Mouse (Mus musculus): ENCODE measurements at regions not wholly inside any gene's neighbourhood (a gene's known extent, or its start where the extent isn't known, plus 50 kb on each side); places are given as distances from the start of the nearest gene placed in this dataset.
A peak's percentile ranks its signal among the peaks of the same experiment; 100 is the strongest.

GRCm38 (mm10) chr13:71174335-71174734, 332.7 kb upstream of the Adamts16 start:
- Histone ChIP-seq H3K4me1 (replicated peaks) (no peaks in the 10 kb centered on the region), H3K4me3 (no peak overlapping the region), H3K9ac (no peak overlapping the region), H3K27me3 (no peaks in the 10 kb centered on the region), H3K4me2 (no peak overlapping the region), H3K36me3 (no peaks in the 10 kb centered on the region), H3K9me3 (no peaks in the 10 kb centered on the region), H3K27ac (replicated peaks) (no peak overlapping the region)
- no peak for ATAC-seq (ENCODE audit: low read depth)

- H3K36me3 ChIP-seq, result no peaks in the 10 kb centered on the region
- 41% methylated on average over 3 of the region's 3 CpGs for WGBS
- H3K27ac ChIP-seq (replicated peaks), result no peak overlapping the region
- H3K4me1 ChIP-seq (replicated peaks), result peaks cover 15% of the 10 kb centered on the region
- no peaks in the 10 kb centered on the region for H3K9me3 ChIP-seq
- H3K9ac ChIP-seq, result no peak overlapping the region
- ATAC-seq (ENCODE audit: low read depth), result no peak; the same call in 1 of the 2 replicates
- H3K4me2 ChIP-seq, result no peak overlapping the region
- H3K4me3 ChIP-seq, result no peak overlapping the region
- H3K27me3 ChIP-seq, result peaks cover 13% of the 10 kb centered on the region
Observed at GRCm38 (mm10) chr13:71166226-71166625, 324.6 kb upstream of the Adamts16 start.

- Histone ChIP-seq H3K9me3 (no peaks in the 10 kb centered on the region), H3K9ac (no peak overlapping the region), H3K4me3 (no peak overlapping the region), H3K27me3 (peaks cover 18% of the 10 kb centered on the region), H3K36me3 (no peaks in the 10 kb centered on the region), H3K4me2 (0 out of 2 replicates have a peak overlapping the region, but pooled peaks have one; percentile 18), H3K27ac (replicated peaks) (no peak overlapping the region), H3K4me1 (replicated peaks) (peaks cover 15% of the 10 kb centered on the region)
- 36% methylated on average over 20 of the region's 20 CpGs for WGBS
- ATAC-seq (ENCODE audit: low read depth), result peak; percentile 27; the same call in 1 of the 2 replicates
Observed at GRCm38 (mm10) chr13:71165096-71165920, 323.7 kb upstream of the Adamts16 start.

DNA sequence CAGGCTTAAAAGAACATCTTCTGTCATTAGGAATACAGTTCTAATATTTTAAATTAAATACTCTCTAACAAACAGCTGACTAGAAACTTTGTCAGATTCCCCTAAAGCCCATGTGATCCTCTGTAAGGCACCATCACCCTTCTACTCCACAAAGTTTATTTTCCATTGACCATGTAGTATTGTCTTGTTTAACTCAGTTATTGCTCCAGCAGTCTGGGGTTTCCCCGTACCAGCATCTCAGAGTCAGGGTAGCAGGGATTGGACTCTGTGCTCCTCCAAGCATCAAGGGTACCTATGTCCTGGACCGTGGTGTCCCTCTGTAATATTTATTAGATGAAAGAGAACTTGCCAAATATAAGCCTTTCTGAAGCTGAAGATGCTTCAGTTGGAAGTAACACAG, 322.4 kb upstream of the Adamts16 start:
- Histone ChIP-seq H3K4me1 (replicated peaks) (peaks cover 15% of the 10 kb centered on the region), H3K4me2 (no peak overlapping the region), H3K36me3 (no peaks in the 10 kb centered on the region), H3K27ac (replicated peaks) (no peak overlapping the region), H3K9ac (no peak overlapping the region), H3K4me3 (no peak overlapping the region), H3K27me3 (peaks cover 18% of the 10 kb centered on the region), H3K9me3 (no peaks in the 10 kb centered on the region)
- WGBS, result 92% methylated on average over 2 of the region's 2 CpGs
- no peak for ATAC-seq (ENCODE audit: low read depth)

DNA sequence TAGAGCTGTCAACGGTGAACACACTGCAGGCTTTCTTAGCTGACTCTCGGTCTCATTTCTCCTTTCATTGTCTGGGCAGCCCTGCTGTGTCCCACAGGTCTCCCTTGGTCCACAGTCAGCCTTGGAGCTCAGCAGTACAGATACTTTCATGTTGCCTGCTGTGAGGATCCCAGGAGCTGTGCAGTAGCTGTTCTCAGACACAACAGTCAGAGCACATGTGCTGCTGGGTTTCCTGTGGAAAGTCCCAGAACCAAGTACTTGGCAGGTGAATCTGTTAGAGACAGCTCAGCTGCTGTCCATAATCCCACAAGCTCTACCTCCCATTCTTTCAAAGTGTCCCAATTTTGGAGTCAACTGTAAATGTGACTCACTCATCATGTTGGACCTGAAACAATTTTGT, 321.3 kb upstream of the Adamts16 start:
- WGBS, result 69% methylated on average over 2 of the region's 2 CpGs
- H3K27me3 ChIP-seq, result peaks cover 18% of the 10 kb centered on the region
- H3K4me2 ChIP-seq, result no peak overlapping the region
- H3K27ac ChIP-seq (replicated peaks), result no peak overlapping the region
- H3K9ac ChIP-seq, result no peak overlapping the region
- no peak overlapping the region for H3K4me3 ChIP-seq
- H3K36me3 ChIP-seq, result no peaks in the 10 kb centered on the region
- H3K9me3 ChIP-seq, result no peaks in the 10 kb centered on the region
- peaks cover 26% of the 10 kb centered on the region for H3K4me1 ChIP-seq (replicated peaks)
- no peak for ATAC-seq (ENCODE audit: low read depth)

DNA sequence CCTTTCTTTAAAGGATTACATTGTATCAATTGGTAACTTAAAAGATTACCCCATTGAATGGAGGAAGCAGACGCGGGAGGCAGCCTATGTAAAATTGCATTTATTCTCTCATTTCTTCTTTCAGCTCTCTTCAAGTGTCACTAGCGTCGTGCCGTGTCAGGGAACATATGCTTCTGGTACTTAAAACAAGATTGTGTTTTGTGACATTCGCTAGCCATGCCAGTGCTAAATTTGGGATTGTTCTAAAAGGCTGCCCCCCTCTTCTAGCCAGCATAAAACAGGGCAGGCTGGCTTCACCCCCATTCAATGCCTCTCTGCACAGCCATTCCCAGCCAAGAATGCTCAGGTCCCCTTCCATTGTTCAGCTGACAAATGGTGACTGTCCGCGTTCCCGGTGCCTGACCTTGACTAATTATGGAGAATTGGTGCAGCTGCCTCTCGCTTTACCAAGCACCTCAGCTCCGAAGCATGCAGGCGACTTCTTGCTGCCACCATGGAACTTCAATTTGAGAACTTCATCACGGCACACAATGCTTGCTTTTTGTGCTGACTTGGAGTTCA, 316.8 kb upstream of the Adamts16 start:
- Histone ChIP-seq H3K36me3 (no peaks in the 10 kb centered on the region), H3K27me3 (peaks cover 34% of the 10 kb centered on the region), H3K4me1 (replicated peaks) (peaks cover 20% of the 10 kb centered on the region), H3K27ac (replicated peaks) (0 out of 2 replicates have a peak overlapping the region, but pooled peaks have one; percentile 20), H3K4me3 (peak overlapping the region; percentile 23), H3K4me2 (peak overlapping the region; percentile 55), H3K9ac (peak overlapping the region; percentile 44; the same call in 1 of the 2 replicates), H3K9me3 (no peaks in the 10 kb centered on the region)
- ATAC-seq (ENCODE audit: low read depth), result peak; percentile 90
- WGBS, result 10% methylated on average over 13 of the region's 13 CpGs

DNA sequence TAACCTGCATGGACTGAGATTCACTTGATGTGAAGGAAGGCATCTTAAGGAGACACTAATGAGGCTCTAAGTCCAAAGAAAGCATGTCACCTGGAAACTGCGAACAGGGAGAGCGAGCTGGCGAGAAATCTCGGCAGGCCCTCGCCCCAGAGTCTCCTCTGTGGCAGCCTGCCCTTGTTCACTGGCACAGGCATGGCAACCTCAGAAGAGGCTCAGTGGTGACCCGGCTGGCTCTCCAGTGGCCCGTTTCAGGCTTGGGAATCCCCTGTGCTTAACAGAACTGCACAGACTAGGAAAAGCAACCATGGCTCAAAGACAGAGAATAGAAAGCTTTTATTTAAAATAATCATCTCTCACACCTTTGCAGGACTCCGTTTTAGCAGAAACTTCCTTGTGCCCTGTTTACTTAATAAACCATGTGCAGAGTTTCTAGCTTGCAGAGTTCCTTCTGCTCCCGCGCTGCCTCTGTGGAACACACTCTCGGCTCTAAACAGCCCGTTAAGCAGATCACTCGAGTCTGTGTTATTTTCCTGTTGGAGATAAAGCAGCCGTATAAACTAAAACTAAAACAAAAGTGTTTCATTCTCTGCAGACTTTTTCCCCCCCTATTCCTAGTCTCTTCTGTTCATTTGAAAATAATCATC, 316.2 kb upstream of the Adamts16 start:
- H3K4me3 ChIP-seq, result peak overlapping the region; percentile 23
- WGBS, result 27% methylated on average over 14 of the region's 14 CpGs
- no peaks in the 10 kb centered on the region for H3K9me3 ChIP-seq
- H3K9ac ChIP-seq, result peak overlapping the region; percentile 31; the same call in 1 of the 2 replicates
- no peaks in the 10 kb centered on the region for H3K36me3 ChIP-seq
- no peak for ATAC-seq (ENCODE audit: low read depth)
- H3K4me2 ChIP-seq, result peak overlapping the region; percentile 55
- H3K4me1 ChIP-seq (replicated peaks), result peaks cover 20% of the 10 kb centered on the region
- peaks cover 31% of the 10 kb centered on the region for H3K27me3 ChIP-seq
- H3K27ac ChIP-seq (replicated peaks), result peak overlapping the region; percentile 20; the same call in 1 of the 2 replicates

GRCm38 (mm10) chr13:71150092-71150491, 308.5 kb upstream of the Adamts16 start:
- no peak overlapping the region for H3K4me2 ChIP-seq
- no peak overlapping the region for H3K27ac ChIP-seq (replicated peaks)
- H3K9ac ChIP-seq, result no peak overlapping the region
- ATAC-seq (ENCODE audit: low read depth), result no peak
- 53% methylated on average over 1 of the region's 1 CpGs for WGBS
- H3K4me1 ChIP-seq (replicated peaks), result peaks cover 15% of the 10 kb centered on the region
- H3K4me3 ChIP-seq, result no peak overlapping the region
- no peaks in the 10 kb centered on the region for H3K9me3 ChIP-seq
- H3K36me3 ChIP-seq, result no peaks in the 10 kb centered on the region
- H3K27me3 ChIP-seq, result peaks cover 25% of the 10 kb centered on the region

GRCm38 (mm10) chr13:71149303-71149696, 307.7 kb upstream of the Adamts16 start:
- Histone ChIP-seq H3K4me2 (no peak overlapping the region), H3K36me3 (no peaks in the 10 kb centered on the region), H3K4me3 (no peak overlapping the region), H3K27me3 (peaks cover 32% of the 10 kb centered on the region), H3K9me3 (no peaks in the 10 kb centered on the region), H3K4me1 (replicated peaks) (peaks cover 15% of the 10 kb centered on the region), H3K9ac (no peak overlapping the region), H3K27ac (replicated peaks) (no peak overlapping the region)
- peak; percentile 54; the same call in 1 of the 2 replicates for ATAC-seq (ENCODE audit: low read depth)
- WGBS, result 8% methylated on average over 5 of the region's 5 CpGs

DNA sequence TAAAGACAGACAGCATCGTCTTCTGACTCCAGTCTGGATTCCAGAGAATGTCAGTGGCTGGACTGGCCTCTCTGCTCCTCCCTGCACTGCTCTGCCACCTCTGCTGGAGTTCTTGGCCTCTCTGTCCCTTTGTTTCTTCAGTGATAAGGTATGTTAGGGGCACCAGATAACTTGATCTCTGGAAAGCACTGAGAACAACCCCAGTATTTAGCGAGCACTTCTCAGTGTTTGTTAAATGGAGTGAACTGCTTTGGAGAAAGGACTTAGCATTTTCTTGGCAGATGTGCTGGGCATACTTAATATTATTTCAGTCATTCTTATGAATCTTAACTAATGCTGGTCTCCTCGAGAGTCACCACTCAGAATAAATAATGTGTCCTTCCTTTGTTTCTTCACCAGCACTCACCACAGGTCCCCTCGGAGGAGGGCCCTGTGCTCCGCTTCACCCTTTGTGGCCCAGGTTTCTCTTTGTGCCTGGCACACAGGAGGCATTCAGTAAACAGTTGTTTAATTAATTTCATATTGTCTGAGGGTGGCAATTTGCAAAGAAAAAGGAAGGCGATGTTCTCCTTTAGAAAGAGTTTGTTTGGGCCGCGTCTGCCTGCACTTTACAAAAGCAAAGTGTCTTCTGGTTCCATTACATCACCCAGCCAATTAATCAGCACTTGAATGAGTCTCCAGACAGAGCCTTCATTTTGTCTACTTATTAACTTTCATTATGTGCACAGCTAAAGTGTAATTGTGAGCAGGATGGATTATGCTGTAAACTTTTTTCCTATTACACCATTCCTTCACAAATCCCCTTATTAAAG, 307.1 kb upstream of the Adamts16 start:
- peaks cover 37% of the 10 kb centered on the region for H3K27me3 ChIP-seq
- H3K9ac ChIP-seq, result no peak overlapping the region
- H3K4me3 ChIP-seq, result no peak overlapping the region
- H3K4me1 ChIP-seq (replicated peaks), result peaks cover 15% of the 10 kb centered on the region
- WGBS, result 11% methylated on average over 8 of the region's 8 CpGs
- no peaks in the 10 kb centered on the region for H3K9me3 ChIP-seq
- no peak overlapping the region for H3K4me2 ChIP-seq
- no peaks in the 10 kb centered on the region for H3K36me3 ChIP-seq
- 0 out of 2 replicates have a peak overlapping the region, but pooled peaks have one; percentile 18 for H3K27ac ChIP-seq (replicated peaks)
- ATAC-seq (ENCODE audit: low read depth), result peak; percentile 51; the same call in 1 of the 2 replicates

DNA sequence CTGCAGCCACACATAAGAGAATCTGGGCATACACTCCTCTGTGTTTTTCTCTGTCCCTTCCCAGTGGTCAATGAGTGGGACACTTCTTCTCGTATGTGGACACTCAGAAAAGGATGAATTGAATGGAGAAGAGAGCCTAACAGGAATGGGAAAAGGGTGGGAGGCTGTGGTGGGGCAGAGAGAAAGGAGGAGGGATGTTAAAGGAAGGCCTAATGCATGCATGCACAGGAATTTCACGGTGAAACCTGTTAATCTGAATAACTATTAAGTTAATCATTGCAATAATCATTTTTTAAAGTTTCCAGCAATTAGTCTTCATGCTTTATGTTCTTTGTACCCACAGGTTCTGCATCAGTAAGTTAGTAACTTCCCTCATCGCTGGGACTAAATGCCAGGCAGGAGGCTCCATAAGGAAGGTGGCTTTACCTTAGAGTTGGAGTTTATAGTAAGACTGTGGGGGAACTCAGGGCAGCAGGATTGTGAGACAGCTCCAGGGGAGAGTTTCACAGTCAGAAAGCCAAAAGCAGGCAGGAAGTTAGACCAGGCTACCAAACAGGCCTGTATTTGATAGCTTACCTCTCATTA, 305.3 kb upstream of the Adamts16 start:
- Histone ChIP-seq H3K4me3 (no peak overlapping the region), H3K36me3 (no peaks in the 10 kb centered on the region), H3K27me3 (peaks cover 38% of the 10 kb centered on the region), H3K9me3 (no peaks in the 10 kb centered on the region), H3K4me1 (replicated peaks) (peaks cover 15% of the 10 kb centered on the region), H3K27ac (replicated peaks) (no peak overlapping the region), H3K4me2 (no peak overlapping the region), H3K9ac (no peak overlapping the region)
- WGBS, result 77% methylated on average over 3 of the region's 3 CpGs
- no peak for ATAC-seq (ENCODE audit: low read depth)
